ENCODE assay signal across 20 mouse cellular contexts in the genomic region with DNA sequence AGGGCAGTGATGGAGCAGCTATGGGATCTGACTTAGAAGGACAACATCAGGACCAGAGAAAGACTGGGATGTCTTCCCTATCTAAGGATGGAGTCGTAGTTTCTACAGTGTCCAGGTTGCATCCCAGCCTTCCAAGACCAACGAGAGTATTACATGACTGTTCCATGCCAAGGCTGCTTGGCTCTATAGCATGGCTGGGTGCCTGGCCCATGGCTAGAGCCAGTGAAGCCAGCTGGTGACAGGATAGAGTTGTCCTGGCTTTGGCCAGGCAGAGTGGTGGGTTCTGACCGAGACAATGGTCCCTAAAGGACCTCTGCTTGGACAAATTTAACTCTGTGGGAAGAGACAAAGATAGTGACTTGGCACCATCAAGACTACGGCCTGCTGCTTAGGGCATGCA.
DNase-seq lines count a peak whose midpoint lies in the region; ATAC-seq lines count a peak whose summit lies in the region.
"Had no signal": no experiment of that assay in that cellular context is flagged by ENCODE, and none has a peak within 500 bp of the region (broad histone marks: within the 10 kb centered on the region; RNA-seq: fewer than 3 reads in every experiment).

No protein-coding gene starts in this region.

- H3K4me3 ChIP-seq in kidney, embryonic 14.5 days (ENCODE audit: low read length): no peak overlapping the region
- H3K4me3 ChIP-seq: embryonic facial prominence, embryonic 10.5 days; forebrain, embryonic 13.5 days; heart, adult 2 months; heart, embryonic 15.5 days; intestine, embryonic 15.5 days had no signal

- H3K9ac ChIP-seq in kidney, embryonic 14.5 days (ENCODE audit: low read depth, low read length): no peak overlapping the region
- H3K9ac ChIP-seq: forebrain, embryonic 13.5 days; forebrain, postnatal 0 days; heart, embryonic 15.5 days; hindbrain, embryonic 14.5 days; intestine, embryonic 15.5 days had no signal

- peak; percentile 67 for DNase-seq in brain, adult 2 months (ENCODE audit: low read depth, low spot score)
- DNase-seq in cerebellum, adult 11-12 months: peak; percentile 77
- DNase-seq in cerebellum, adult 9-10 months: peak; percentile 78
- DNase-seq in cerebellum, postnatal 25 days: peak; percentile 74 to 81
- DNase-seq in spleen, postnatal 14 days (ENCODE audit: low spot score in 2 of 2): no peak
- no peak for DNase-seq in kidney, postnatal 10 days
- DNase-seq: adrenal gland, postnatal 25 days; forebrain, postnatal 0 days; gastrocnemius, postnatal 14 days; heart, adult 2 months; heart, postnatal 14 days had no signal

- H3K4me1 ChIP-seq in kidney, embryonic 14.5 days (ENCODE audit: control insufficient read depth, insufficient read depth, low read length): no peaks in the 10 kb centered on the region
- H3K4me1 ChIP-seq: intestine, embryonic 15.5 days had no signal

- ATAC-seq in kidney, embryonic 14.5 days (ENCODE audit: low FRiP score, low TSS enrichment): no peak
- ATAC-seq: activated CD4-positive, CD25-positive, alpha-beta regulatory T cell, adult 4 months; forebrain, embryonic 13.5 days; forebrain, postnatal 0 days; intestine, embryonic 15.5 days; Patski had no signal

- no peaks in the 10 kb centered on the region for H3K36me3 ChIP-seq in kidney, embryonic 14.5 days (ENCODE audit: control insufficient read depth, insufficient read depth, low read length)
- H3K36me3 ChIP-seq: embryonic facial prominence, embryonic 10.5 days; heart, embryonic 15.5 days; intestine, embryonic 15.5 days had no signal

- H3K27ac ChIP-seq in kidney, embryonic 14.5 days (ENCODE audit: low read depth, low read length): no peak overlapping the region
- H3K27ac ChIP-seq: embryonic facial prominence, embryonic 10.5 days; forebrain, embryonic 13.5 days; heart, adult 2 months; heart, embryonic 15.5 days; hindbrain, embryonic 14.5 days; intestine, embryonic 15.5 days had no signal

- no peaks in the 10 kb centered on the region for H3K9me3 ChIP-seq in kidney, embryonic 14.5 days (ENCODE audit: control insufficient read depth, low read length)
- H3K9me3 ChIP-seq: embryonic facial prominence, embryonic 10.5 days; forebrain, embryonic 13.5 days; heart, embryonic 15.5 days; intestine, embryonic 15.5 days had no signal

- WGBS in kidney, embryonic 14.5 days: 93% methylated on average over 4 of the region's 4 CpGs

- H3K4me2 ChIP-seq in kidney, embryonic 14.5 days (replicated peaks; ENCODE audit: low read depth, low read length): no peak overlapping the region
- H3K4me2 ChIP-seq: forebrain, embryonic 13.5 days; heart, embryonic 11.5 days; heart, embryonic 15.5 days; hindbrain, embryonic 14.5 days; intestine, embryonic 15.5 days had no signal

- no peaks in the 10 kb centered on the region for H3K27me3 ChIP-seq in kidney, embryonic 14.5 days (ENCODE audit: control insufficient read depth, insufficient read depth, low read length)

Comparison
In these comparisons a context has a peak if more than half of its experiments do, and no peak if none do; other contexts are left out.
1. DNase-seq: peak in brain, adult 2 months (single experiment), cerebellum, adult 11-12 months (single experiment), cerebellum, adult 9-10 months (single experiment) and cerebellum, postnatal 25 days (2 of 2); none in spleen, postnatal 14 days (0 of 2) and kidney, postnatal 10 days (single experiment).